Mouse (Mus musculus) ES-CJ7 (cell line): ENCODE data around the gene Olfr59.

Experiments used
- DNase-seq: peaks from one replicate; pipeline ENCODE4 v3.0.0; 2011; ENCODE audit warnings: low read depth, low spot score

Gene Olfr59

DNA sequence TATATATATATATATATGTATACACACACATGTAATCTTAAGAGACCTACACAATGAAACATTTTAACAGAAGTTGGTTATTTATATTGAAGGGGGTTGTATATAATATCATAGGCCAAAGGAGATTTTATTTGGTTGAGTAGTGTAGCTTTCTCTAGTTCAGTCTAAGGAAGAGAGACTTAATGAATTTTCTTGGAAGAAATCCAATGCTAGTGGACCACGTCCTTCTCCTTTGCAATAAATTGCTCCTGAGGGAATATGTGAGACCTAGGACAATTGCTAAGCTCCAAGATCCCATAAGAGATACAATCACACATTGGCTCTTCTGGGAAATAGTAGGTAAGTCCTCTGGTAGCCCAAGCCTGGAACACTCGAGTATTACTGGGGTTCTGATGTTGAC, at the start of gene Olfr59:
Gene Olfr59 (plus strand): TSS at position 301 of the 400 bp plus-strand sequence.
- no peak for DNase-seq

- DNase-seq = no peak
Observed at GRCm38 (mm10) chr11:74241201-74241600, 42.3 kb upstream of the Olfr59 start.

GRCm38 (mm10) chr11:74259508-74259907, 24.0 kb upstream of the Olfr59 start, which contains the start of gene Olfr406:
Gene Olfr406 (plus strand): TSS chr11:74259808.
- no peak for DNase-seq

DNA sequence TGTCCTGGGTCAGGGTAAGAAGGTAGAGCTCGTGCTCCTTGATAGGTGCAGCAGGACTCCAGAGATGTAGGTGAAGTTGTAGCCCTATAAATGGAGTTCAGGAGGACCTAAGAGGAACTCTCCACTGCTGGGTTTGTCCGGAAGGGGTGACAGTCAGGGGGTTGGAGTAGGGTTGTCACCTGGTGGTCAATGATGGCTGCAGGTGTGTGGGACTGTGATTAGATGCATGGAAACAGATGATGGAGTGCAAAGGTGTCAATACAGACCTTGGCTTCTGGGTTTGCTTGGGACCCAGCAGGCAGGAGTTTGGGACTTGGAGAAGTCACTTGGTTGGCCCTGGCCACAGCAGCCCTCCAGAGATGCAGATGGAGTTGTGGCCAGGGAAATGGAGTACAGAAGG, 3.7 kb downstream of the Olfr59 start:
- DNase-seq = no peak

DNA sequence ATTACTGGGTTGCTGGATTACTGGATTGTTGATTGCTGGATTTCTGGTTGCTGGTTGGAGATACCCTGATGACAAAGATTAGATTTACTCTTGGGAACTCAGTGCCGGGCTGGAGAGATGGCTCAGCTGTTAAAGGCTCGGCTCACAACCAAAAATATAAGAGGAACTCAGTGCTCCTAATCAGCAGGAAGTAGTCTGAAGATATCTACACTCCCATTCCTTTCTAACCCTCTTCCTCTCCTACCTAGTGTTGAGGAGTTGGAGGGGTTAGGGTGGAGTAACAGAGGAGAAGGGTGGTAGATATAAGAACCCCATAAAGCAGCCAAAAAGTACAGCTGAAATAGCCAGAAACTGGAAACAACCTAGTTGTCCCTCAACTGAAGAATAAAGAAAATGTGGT, 42.5 kb downstream of the Olfr59 start:
- no peak for DNase-seq

DNA sequence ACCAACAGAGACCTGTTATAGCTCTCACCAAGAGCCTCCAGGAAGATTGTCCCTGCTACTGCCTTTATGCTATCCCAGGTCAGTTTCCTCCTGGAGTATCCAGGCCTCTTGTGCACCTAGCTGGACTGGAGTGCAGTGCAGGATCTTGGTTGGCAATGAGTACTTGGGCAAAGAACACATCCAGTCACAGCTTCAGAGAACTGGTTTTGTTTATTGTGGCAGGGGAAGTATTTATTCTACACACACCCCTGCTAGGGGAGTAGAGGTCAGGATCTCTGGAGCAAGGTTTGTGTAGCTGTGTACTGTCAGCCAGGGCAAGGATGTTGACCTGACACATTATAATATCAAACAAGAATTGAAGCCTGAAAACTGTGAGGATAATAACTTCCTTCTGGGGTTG, 45.2 kb downstream of the Olfr59 start:
- no peak for DNase-seq

DNA sequence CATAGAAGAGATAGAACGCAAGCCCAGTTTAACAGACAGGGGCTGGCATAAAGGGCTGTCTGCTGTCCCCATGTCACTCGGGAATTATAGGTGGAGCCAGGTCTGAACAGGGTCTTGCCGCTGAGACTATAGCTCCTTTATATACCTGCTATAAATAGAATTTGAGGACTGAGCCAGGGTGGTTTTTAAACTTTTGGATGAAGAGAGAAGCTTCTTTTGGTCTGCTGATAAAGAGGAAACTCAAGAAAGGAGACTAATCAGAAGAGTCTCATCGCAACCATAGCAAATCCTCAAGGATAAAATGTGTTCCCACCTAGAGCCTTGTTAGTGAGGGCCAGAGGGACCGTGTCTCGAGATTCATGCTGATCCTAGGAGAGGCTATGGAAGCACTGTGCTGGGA, 54.4 kb downstream of the Olfr59 start, which contains the start of gene Olfr410:
Gene Olfr410 (minus strand): TSS at position 101 of the 400 bp plus-strand sequence.
- DNase-seq = no peak
